Mouse (Mus musculus) c-Kit-positive CD71-negative TER-119-negative erythroid progenitor cells, embryonic 14.5 days (primary cell): Measurements from ENCODE around the gene Bglap3.
"Not testable (repeated sequence)": the region's sequence is repeated elsewhere in the genome, so short reads cannot be mapped to it uniquely, and the experiment has no call there.

Experiments
- DNase-seq: peaks from one replicate; pipeline ENCODE4 v3.0.0-alpha.2; 2013; ENCODE audit warnings: low read depth

Gene Bglap3

DNA sequence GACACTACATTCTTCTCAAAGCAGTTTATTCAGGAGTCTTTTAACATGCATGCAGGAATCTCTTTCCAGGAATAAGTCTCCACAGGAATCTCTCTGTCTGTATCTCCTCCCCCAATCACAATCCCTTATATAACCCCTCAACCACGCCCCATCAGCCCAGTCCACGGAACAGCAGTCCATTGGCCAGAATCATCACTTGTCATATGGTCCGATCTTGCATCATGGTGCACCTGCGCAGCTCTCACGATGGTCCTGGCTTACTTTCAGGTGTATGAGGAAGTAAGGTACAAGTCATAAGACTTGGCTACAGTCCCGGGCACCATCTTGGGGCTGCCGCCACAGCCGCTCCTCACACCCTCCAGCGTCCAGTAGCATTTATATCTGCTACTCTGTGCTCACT lies at the start of gene Bglap3:
TSS of gene Bglap3 (minus strand) at position 101 of the 400 bp plus-strand sequence.
- not testable (repeated sequence) for DNase-seq

DNA sequence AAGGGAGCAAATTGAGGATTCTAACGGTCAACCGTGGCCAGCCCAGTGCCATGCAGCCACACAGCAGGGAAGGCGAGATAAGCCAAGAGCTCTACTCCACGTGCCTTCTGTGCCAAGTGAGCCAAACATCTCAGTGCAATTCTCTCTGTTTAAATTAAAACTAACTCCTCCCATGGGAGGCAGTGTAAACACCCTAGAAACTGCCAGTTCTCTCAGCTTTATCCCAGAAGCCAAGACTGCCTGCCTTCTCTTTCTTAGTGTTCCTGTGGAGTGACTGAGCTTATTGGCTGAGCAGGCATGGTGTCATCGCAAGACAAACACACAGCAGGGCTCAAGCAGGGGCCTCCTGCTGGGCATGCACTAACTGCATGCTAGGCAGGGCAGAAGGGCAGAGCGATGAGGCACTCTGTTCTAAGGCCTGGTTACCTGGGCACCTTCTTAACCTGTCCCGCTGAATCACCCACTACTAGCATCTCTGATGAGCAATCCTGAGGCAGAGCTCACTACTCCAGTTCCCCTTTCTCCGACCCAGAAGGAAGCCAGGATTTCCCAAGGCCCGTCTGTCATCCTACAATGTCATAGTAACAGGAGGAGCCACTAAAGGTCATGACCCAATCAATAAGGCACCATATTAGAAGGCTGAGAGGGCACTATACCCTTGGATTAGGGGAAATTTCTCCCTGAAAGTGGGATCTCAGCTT lies 49.6 kb upstream of the Bglap3 start:
- DNase-seq, result no peak

DNA sequence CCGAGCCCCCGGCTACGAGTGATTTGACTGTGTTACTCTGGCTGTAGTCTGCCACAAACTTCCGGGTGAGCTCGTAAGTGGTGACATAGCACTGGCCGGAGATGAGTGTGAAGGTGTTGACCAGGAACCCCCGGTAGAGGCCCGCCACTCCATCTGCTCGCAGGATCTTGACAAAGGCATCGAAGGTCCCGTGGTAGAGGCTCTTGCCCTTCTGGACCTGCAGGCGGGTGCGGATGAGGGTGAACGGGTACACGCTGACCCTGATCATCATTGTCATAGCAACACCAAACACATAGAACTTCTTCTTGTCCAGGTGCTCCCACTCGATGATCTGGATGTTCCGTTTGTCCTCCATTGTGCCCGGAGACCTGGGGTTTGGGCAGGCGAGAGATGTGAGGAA lies 48.2 kb upstream of the Bglap3 start:
- no peak for DNase-seq

DNA sequence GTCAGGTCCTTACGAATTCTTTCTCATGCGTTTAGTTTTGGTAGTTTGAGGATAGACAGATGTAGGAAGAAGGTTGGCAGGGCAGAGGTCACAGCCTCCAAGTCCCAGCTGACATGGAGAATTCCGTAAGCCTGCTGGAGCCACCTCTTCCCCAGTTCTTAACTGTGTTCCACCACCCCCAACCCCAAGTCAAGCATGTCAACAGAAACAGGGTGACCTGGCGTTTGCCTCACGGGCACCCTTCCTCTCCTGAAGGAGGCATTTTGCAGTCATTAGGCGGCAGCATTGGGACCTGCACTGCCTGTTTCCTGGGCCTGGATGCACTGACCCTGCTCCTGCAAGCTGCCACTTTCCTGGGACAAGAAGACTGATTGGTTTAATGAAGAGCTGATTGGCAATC lies 45.5 kb upstream of the Bglap3 start:
- DNase-seq, result no peak

DNA sequence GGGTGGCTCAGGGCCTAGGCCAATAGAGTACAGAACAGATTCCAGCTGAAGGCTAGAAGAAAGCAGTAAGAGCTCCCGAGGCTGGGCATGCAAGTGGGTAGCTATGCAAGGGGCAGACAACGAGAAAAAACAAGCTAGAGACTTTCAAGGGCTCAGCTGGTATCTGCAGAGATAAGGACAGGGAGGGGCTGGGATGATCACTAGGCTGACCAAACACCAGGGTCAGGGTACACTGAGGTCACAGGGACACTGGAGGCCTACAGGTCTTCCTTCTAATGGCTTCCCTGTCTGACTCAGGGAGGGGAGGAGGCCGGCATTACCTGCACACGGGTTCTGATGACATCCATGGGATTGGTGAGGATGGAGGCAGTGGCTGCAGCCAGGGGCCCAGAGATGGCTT lies 43.1 kb upstream of the Bglap3 start:
- DNase-seq, result no peak

DNA sequence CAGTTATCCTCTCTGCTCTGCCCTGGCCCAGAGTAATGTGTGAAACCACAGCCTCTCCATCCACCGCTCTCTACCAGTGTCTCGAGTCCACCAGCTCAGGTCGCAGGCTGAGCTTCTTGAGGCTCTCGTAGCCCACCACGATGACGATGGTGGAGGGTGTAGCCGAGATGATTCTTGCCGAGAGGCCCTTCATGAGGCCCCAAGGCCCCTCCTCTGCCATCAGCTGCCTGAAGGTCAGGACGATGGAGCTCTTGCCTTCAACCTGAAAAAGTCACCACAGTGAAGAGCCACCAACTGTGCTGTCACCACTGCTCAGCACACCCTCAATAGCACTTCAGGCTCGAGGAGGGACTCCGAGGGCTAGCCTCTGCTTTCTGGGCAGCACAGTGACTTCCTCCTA lies 40.1 kb upstream of the Bglap3 start:
- no peak for DNase-seq

DNA sequence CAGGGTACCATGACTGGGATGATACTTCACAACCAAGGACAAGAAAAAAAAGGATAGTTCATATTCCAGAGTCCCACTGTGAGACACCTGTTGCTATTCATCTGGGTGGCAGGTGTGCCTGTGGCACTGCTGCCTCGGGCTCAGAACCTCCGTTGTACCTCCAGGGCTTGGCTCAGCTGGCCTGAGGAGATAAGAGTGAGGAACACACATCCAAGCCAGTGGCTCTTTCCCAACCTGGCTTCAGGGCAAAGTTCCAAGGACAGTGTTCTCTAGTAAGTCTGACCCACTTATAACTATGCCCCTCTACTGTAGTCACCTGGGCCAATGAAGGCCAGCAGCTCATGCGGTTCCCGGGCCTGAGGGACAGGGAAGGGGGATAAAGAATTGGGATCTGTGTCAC lies 39.1 kb upstream of the Bglap3 start:
- DNase-seq, result no peak

DNA sequence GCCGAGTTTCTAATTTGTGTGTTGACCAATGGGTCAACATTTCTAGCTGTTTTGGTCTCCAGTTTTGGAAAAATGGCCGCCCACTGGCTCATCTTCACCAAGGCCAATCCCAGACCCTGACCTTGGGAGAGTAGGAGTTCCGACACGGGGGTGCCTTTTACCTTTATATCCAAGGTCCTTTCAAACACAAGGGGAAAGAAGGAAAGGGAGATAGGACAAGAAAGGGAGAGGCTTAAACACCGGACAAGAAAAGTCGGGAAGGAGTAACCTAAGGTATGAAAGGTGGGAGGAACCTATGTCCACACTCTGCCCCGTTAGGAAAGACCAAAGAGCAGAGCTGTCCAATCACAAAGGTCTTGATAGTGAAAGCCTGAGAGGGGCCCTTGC lies 38.1 kb upstream of the Bglap3 start:
- no peak for DNase-seq

DNA sequence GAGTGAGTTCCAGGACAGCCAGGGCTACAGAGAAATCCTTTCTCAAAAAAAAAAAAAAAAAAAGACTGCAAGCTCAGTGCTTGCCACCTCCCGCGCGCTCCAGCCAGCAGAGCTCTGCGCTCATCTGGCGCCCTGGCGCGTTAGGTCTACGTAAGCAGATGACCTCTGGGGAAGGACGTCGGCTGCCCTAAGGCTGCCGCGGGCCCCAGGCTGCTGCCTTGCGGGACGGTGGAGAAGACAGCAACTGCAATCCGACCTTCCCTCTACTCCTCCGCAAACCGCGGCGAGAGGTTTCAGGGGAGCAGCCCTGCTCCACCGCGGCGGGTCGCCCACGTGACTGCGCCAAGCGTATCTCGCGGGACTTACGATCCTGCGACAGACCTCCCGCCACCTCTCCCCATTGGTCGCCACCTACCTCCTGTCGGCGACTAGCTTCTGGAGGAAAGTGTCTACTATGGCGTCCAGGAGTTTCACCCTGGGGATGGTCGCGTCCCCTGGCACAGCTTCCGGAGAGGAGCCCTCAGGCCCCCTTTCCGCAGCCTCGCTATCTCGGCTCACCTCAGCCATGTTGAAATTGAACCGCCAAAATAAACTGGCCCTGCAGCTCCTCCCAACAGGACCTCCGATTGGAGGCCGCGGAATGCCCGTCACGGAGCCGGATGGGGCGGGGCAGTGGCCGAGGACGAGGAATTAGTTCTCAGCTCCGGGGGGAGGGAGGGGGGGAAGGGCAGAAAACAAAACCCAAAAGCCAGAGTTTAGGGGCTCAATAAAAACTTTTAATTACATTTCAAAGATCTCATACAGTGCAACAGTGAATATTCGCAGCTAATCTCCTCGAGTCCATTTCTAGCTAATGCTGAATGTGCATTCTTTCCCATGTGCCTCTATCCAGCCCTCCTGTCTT lies 37.5 kb upstream of the Bglap3 start, which contains the start of gene Pmf1:
TSS of gene Pmf1 (minus strand) at position 591 of the 904 bp plus-strand sequence.
- peak; percentile 84 for DNase-seq

DNA sequence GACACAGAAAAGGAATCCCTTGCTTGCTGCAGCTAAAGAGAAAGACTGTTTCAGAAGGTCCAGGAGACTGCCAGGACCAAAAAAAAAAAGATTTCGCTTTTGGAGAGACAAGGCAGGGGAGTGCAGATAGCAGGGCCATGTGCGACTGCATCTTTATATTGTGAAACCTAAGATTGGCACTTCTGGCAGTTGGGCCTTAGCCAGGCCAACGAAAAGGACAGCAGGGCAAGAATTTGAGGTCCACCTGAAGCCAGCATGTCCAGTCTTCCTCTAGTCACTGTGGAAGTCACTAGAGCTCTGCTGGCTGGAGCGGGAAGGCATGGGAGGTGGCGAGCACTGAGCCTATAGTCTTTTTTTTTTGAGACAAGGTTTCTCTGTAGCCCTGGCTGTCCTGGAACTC lies 36.4 kb upstream of the Bglap3 start:
- no peak for DNase-seq

DNA sequence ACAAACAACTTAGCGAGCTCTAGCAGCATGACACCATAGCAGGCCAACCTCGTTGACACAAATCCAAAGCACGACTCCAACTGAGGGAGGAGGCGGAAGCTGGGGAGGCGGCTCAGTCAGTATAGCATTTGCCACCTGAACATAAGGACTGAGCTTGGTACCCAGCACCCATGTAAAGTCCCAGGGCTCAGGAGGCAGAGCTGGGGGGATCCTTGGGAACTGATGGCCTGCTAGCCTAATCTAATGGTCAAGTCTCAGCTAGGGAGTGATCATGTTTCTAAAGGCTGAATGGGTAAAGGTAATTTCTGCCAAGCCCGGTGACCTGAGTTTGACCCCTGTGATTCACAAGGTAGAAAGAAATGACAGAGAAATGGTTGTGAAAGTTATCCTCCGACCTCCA lies 35.0 kb upstream of the Bglap3 start:
- DNase-seq, result no peak

DNA sequence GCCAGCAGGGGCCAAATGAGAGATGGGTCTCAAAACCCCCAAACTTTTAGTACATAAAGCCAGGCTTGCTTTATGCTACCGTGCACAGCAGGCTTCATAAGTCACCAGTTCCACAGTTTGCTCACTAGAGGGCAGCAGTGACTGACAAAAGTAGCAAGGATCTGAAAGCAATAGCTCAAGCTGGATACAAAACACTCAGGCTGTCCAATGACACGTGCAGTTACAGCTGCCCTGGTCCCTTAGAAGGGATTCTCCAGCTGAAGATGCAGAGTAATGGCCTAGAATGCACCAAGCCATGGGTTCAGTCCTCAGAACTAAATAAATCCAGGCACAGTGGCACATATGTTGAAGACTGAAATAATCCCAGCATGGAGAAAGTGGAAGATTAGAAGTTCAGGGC lies 34.5 kb upstream of the Bglap3 start:
- peak; percentile 75 for DNase-seq

DNA sequence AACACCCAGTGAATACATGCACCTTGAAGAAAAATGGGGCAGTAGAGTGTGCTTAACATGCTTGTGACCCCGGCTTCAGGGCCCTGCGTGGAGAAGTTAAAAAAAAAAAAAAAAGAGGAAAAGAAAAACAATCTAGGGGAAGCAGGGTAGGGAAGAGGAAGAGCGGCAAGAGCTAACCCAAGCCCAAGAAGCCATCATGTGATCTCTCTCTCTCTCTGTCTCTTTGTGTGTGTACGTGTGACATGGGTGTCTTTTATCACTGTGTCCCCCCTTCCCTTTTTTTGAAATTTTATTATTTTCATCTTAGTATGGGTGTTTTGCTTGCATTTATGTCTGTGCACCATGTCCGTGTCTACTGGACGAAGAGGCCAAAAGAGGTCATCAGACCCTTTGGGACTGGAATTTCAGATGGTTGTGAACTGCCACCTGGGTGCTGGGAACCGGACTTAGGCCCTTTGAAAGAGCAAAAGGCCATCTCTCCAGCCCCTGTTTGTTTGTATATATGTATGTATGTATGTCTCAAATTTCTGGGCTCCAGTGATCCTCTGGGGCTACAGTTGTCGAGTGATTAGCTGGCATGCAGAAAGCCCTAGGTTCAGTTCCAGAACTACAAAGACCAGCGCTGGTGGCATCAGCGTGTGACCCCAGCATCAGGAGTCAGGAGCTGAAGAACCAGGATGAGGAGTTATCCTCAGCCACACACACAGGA lies 31.1 kb upstream of the Bglap3 start:
- no peak for DNase-seq

DNA sequence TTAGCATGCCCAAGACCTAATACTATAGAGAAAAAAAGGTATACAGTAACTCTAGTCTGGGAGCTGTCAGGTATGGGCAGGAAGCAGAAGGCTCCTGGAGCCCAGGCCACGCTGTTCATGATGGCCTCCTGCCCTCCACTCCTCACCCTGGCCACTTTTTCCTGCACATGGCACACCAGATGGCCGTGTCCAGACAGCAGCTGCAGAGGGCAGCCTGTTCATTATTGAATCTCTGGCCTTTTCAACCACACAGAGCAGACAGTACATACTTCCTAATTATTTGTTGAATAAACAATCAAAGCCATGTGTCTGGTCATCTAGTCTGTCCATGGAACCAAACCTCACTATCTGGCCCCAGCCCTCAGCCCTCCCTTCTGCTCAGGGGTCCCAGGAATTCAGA lies 26.1 kb upstream of the Bglap3 start:
- DNase-seq, result no peak

DNA sequence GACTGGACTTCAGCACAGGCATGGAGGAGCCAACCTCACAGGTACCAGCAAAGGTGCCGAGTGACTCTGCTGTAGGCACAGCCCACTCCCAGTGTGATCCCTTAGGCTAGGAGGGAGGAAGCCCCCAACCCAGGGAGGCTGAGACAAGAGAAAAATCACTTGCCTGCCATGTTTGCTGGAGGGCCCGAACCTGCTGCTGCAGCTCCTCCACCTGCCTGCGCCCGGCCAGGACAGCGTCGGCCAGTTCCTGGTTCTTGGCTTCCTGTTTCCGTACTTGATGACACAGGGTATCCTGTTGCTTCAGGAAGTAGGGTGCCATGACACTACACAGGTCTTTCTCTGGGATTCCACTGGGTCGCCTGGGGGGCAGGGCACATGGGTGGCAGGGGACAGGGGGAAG lies 23.2 kb upstream of the Bglap3 start:
- DNase-seq, result no peak

DNA sequence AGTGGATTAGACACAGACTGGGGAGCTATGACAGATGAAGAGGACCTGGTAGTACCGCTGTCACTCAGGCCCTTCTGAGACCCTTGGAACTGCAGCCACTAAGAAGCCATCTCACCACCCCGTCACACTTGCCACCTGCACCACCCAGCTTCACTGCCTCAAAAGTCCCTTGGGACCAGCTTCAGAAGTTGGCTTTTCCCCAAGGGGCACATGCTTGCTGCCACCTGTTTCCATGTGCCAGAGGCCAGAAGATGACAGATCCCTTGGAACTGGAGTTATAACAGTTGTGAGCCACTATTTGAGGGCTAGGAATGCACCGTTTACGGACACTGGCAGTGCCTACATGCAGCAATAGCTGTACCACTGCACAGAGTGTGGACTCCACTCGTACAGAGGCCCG lies 22.7 kb upstream of the Bglap3 start:
- no peak for DNase-seq

DNA sequence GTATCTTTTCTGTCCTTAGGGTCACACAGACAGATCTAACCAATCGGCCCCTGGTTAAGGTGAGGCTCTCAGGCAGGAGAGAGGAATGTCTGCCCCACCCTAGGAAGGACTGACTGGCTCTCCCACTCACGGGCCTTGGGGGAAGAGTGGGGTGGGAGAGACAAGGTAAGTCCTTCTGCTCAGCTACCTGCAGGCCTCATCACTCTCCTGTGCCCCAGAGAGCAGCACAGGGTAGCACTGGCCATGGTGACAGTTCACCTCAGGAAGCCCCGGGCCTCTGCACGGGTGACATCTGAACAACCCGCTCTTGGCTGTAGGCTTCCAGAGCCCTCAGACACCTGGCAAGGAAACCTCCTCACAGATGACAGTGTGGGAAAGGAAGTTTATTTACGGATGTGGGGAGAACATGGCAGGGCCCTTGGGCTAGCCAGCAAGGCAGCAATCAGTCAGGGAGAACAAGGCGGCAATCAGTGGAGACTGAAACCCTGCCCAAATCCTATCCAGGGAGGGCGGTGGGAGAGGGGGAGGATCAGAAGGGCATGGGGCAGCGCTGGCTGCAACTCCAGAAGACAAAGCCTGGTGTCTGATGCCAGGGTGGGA lies 21.3 kb upstream of the Bglap3 start:
- no peak for DNase-seq

DNA sequence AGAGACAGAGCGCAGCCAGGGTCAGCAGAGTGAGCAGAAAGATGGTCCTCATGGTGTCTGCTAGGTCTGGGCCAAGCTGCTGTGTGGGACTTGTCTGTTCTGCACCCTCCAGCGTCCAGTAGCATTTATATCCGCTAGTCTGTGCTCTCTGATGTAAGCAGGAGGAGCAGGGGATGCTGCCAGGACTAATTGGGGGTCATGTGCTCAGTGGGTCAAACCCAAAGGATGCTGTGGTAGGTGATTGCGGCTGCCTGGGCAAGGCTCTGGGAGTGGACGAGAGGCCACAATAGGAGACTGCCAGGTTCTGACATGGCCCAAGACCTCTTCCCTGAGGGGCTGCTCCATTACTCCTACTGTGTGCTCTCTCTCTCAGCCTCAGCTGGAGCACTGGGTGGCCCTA lies 11.8 kb upstream of the Bglap3 start, which contains the start of gene Bglap:
TSS of gene Bglap (minus strand) at position 101 of the 400 bp plus-strand sequence.
- no peak for DNase-seq

DNA sequence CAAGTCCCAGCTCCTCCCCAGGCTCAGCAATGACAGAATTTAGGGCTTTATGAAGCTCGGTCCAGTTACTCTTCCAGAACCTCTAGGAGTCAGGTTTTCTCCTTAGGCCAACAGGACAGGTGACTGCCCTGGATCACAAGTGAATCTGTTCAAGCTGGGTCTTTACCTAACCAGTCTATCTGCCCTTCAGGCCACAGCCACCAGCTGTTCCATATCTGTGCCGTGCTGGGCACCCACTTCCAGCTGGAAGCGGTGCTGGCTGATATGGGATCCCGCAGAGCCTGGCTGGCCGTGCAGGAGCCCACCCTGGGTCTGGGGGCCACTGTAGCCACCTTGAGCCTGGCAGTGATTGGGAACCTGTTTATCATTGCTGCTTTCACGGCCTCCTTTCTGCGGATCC lies 9.8 kb upstream of the Bglap3 start:
- DNase-seq, result not testable (repeated sequence)

DNA sequence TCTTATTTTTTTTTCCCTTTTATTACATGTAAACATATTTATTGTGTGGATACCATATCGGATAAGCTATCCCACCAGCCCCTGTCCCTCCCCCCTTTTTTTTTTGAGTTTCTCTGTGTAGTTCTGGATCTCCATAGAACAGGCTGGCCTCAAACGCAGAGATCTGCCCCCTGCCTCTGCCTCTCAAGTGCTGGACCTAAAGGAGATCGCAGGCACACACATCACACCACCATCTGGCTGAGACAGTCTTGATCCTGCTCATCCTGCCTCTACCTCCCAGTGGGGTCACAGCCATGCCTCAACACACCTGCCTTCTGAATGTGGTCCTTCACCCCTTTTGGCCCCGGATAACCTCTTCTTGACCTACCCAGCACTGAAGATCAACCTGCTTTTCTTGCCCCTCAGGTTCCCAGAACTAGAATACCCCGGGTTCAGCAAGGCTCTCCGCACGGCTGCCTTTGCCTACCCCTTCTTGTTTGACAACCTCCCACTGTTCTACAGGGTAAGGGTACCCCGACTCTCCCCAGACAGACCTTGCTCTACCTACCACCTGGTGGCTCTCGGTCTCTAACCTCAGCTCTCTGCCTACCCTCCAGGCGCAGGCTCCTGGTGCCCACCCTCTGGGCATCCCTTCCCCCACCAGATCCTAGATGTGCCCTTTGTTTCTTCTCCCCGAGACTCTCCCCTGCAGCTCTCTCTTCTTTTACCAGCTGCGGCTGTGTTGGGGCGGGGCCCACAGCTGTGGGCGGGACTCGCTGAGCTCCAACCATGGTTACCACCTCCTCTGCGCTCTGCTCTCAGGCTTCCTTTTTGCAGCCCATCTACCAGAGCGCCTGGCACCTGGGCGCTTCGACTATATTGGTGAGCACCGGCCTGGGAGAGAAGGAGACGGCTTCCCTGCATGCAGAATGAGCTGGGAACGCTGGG lies 9.1 kb upstream of the Bglap3 start:
- not testable (repeated sequence) for DNase-seq

DNA sequence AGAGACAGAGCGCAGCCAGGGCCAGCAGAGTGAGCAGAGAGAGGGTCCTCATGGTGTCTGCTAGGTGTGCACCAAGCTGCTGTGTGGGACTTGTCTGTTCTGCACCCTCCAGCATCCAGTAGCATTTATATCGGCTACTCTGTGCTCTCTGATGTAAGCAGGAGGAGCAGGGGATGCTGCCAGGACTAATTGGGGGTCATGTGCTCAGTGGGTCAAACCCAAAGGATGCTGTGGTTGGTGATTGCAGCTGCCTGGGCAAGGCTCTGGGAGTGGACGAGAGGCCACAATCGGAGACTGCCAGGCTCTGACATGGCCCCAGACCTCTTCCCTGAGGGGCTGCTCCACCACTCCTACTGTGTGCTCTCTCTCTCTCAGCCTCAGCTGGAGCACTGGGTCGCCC lies 6.1 kb upstream of the Bglap3 start, which contains the start of gene Bglap2:
TSS of gene Bglap2 (minus strand) at position 101 of the 400 bp plus-strand sequence.
- DNase-seq, result not testable (repeated sequence)
